Mouse (Mus musculus) lung, embryonic 14.5 days (tissue): ENCODE measurements around the gene Rapgef4. TPM values are rescaled to one million over a fixed set of nuclear protein-coding genes. Genes with fewer than 3 reads are reported as not detected.

Experiments
- ATAC-seq: fragments of 200-750 bp; cut with Nextera tagmentation; 2 replicates; pipeline ENCODE4 v1.8.0; 2017; ENCODE audit warnings: mild to moderate bottlenecking, moderate TSS enrichment, moderate library complexity; ENCODE audit not compliant: insufficient read depth
- DNase-seq: peaks from one replicate; pipeline ENCODE4 v3.0.0-alpha.2; 2015
- H3K27ac ChIP-seq: fragments of 300-500 bp; sonication (generic); 2 replicates; pipeline ENCODE4 v1.5.1; 2014; ENCODE audit warnings: low read depth, mild to moderate bottlenecking, moderate library complexity
- H3K27me3 ChIP-seq: fragments of 300-500 bp; sonication (generic); 2 replicates; pipeline ENCODE4 v1.6.1; 2014; ENCODE audit warnings: low read length, control low read depth; ENCODE audit not compliant: insufficient read depth
- H3K36me3 ChIP-seq: fragments of 300-500 bp; sonication (generic); 2 replicates; pipeline ENCODE4 v1.6.1; 2014; ENCODE audit warnings: control low read depth; ENCODE audit not compliant: insufficient read depth
- H3K4me1 ChIP-seq: fragments of 300-500 bp; sonication (generic); 2 replicates; pipeline ENCODE4 v1.6.1; 2014; ENCODE audit warnings: antibody characterized with exemption, control low read depth; ENCODE audit not compliant: insufficient read depth
- H3K4me2 ChIP-seq: fragments of 300-500 bp; sonication (generic); 2 replicates; pipeline ENCODE4 v1.6.1; 2014; ENCODE audit warnings: mild to moderate bottlenecking
- H3K4me3 ChIP-seq: fragments of 300-500 bp; sonication (generic); 2 replicates; pipeline ENCODE4 v1.5.1; 2014; ENCODE audit warnings: low read depth, low read length
- H3K9ac ChIP-seq: fragments of 300-500 bp; sonication (generic); 2 replicates; pipeline ENCODE4 v1.6.1; 2014
- H3K9me3 ChIP-seq: fragments of 300-500 bp; sonication (generic); 2 replicates; pipeline ENCODE4 v1.6.1; 2016; ENCODE audit warnings: low read depth, low read length, control low read depth
- CTCF ChIP-seq: IDR thresholded peaks from 2 replicates; pipeline ENCODE4 v1.5.1; 2016; ENCODE audit warnings: antibody characterized with exemption, low read depth
- WGBS: fragments of 180-500 bp; shearing (Covaris S2); extraction: QIAGEN DNeasy Blood & Tissue Kit; methylation state at CpG from one replicate; pipeline ENCODE4 v1.1.7; 2014; 5-methylcytosine and 5-hydroxymethylcytosine counted together
- polyA plus RNA-seq: library from polyadenylated mRNA; unstranded; fragments of >200 nt; fragmentation: Nextera tagmentation; extraction: Ambion mirVana; gene quantifications from 2 replicates; pipeline ENCODE4 v1.2.1, GENCODE M21; 2014

Gene Rapgef4
- polyA plus RNA-seq, 1 experiment from 2014 or later = 3.5 TPM

DNA sequence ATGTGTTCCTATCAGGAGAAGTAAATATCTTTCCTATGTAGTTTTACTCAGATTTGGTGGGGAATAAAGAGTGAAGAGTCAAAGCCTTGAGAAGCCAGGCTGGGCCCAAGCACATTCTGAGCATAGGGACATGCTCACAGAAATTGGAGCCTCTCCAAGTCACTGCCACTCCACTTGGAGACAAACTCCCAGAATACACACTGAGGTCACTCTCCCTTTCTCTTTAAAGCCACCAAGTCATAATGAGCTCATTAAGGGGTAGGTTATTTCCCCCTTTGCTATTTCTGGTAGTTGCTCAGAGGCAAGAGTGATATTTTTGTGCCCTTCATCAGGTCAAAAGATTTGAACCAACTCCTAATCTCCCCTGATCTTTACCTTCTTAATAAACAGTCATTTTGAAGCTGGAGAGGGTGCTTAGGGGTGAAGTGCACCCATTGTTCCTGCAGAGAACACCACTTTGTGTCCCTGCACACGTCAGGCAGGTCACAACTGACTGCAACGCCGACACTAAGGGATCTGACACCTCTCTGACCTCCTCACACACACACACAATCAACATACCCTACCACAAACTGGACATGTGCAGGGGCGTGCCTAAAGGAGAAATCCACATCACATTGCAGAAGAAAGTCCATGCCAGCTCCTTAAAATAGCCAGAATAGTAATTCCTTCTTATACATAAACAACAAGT lies 288.8 kb downstream of the Rapgef4 start:
- peak; percentile 74 for DNase-seq
- Histone ChIP-seq H3K27ac (peak overlapping the region; percentile 65; the same call in 1 of the 2 replicates), H3K36me3 (no peaks in the 10 kb centered on the region), H3K27me3 (no peaks in the 10 kb centered on the region), H3K4me3 (no peak overlapping the region), H3K4me2 (no peak overlapping the region), H3K9ac (no peak overlapping the region), H3K9me3 (no peaks in the 10 kb centered on the region), H3K4me1 (no peaks in the 10 kb centered on the region)
- no peak for TF ChIP-seq CTCF
- WGBS = 52% methylated on average over 4 of the region's 4 CpGs
- ATAC-seq = peak; percentile 54; the same call in 1 of the 2 replicates

DNA sequence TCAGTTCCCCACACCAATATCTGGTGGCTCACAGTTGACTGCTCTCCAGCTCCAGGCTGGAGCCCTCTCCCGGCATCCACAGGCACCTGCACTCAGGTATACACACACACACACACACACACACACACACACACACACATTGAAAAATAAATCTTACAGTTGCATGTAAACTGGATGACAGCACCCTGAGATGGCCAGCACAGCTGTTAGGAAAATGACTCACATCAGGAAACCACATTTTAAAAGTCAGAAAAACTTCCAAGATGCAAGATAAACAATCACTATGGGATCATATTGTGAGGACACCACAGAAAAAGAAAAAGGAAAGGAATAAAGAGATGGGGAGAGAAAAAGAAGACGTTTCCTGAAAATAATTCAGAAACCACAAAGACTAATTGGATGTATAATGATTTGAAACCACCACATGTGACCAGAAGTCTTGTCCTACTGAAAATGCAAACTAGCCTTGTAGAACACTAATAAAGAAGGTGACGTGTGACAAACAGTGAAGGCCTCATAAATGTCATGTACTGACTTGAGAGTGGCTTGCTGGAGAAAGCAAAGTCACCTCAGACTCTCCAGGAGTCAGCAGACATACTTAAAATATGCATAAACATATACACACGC lies 297.3 kb downstream of the Rapgef4 start:
- 66% methylated on average over 4 of the region's 4 CpGs for WGBS
- no peak overlapping the region for H3K27ac ChIP-seq
- no peak for DNase-seq

DNA sequence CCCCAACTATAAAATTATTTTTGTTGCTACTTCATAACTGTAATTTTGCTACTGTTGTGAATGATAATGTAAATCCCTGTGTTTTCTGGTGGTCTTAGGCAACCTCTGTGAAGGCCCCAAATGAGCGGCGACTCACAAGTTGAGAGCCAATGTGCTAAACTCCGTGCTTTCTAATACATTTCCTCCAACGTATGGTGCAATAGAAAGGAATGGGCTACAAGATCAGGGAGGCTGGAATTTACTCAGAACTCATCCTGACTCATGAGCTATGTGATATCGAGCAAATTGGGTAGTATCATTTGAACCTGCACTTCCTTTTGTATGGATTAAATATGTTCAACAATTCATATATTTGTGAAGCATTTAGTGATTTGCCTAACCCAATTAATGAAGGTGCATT lies 299.5 kb downstream of the Rapgef4 start:
- H3K9me3 ChIP-seq = no peaks in the 10 kb centered on the region
- H3K27me3 ChIP-seq = no peaks in the 10 kb centered on the region
- no peak overlapping the region for H3K9ac ChIP-seq
- 85% methylated on average over 5 of the region's 5 CpGs for WGBS
- TF ChIP-seq CTCF = no peak
- H3K4me2 ChIP-seq = no peak overlapping the region
- no peak for ATAC-seq
- H3K4me1 ChIP-seq = no peaks in the 10 kb centered on the region; the same call in 1 of the 2 replicates
- no peak overlapping the region for H3K4me3 ChIP-seq
- DNase-seq = no peak
- H3K36me3 ChIP-seq = no peaks in the 10 kb centered on the region
- no peak overlapping the region for H3K27ac ChIP-seq

More for the DNA sequence above, 297.3 kb downstream of the Rapgef4 start:
- Histone ChIP-seq H3K4me1 (no peaks in the 10 kb centered on the region; the same call in 1 of the 2 replicates), H3K9ac (no peak overlapping the region), H3K9me3 (no peaks in the 10 kb centered on the region), H3K36me3 (no peaks in the 10 kb centered on the region), H3K4me2 (no peak overlapping the region), H3K27me3 (no peaks in the 10 kb centered on the region), H3K4me3 (no peak overlapping the region)
- TF ChIP-seq CTCF = no peak
- no peak for ATAC-seq

DNA sequence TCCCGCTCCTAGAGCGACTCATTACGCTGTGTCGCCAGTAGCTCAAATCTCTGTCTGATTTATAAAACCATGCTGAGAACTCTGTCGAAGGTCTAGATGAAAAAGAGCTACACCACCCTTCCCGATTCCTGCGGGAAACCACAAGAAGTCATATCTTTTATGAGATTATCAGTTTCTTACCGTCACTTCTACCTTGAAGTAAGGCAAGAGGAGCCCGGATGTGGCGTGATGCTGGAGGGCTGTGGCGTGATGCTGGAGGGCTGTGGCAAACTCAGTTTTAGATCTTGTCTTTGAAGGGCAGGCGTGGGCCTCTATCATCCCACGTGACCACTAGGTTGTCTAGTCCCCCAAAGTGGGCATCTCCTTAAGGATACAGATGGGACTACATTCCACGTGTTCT lies 300.9 kb downstream of the Rapgef4 start:
- Histone ChIP-seq H3K9me3 (no peaks in the 10 kb centered on the region), H3K9ac (no peak overlapping the region), H3K4me2 (no peak overlapping the region), H3K4me3 (no peak overlapping the region), H3K27ac (no peak overlapping the region), H3K27me3 (no peaks in the 10 kb centered on the region), H3K4me1 (no peaks in the 10 kb centered on the region; the same call in 1 of the 2 replicates), H3K36me3 (no peaks in the 10 kb centered on the region)
- no peak for DNase-seq
- no peak for TF ChIP-seq CTCF
- 87% methylated on average over 14 of the region's 14 CpGs for WGBS
- no peak for ATAC-seq

DNA sequence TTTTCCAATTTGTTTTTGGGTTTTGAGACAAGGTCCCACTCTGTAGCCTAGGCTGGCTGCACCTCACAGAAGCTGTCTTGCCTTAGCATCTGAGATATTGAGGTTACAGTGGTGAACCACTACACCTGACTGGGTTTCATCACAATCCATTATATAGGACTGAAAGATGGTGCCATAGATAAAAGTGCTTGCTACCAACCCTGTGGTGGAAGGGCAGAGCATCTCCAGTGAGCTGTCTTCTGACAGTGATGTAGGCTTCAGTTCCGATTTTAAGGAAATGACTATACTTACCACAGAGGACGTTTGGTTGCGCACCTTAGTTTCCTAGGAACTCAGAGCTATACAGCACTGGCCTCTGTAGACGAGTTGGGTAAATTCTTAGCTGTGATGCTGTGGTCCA lies 301.7 kb downstream of the Rapgef4 start:
- H3K4me1 ChIP-seq = peaks cover 5% of the 10 kb centered on the region; the same call in 1 of the 2 replicates
- no peak overlapping the region for H3K4me3 ChIP-seq
- WGBS = 73% methylated on average over 4 of the region's 4 CpGs
- no peak overlapping the region for H3K9ac ChIP-seq
- no peaks in the 10 kb centered on the region for H3K36me3 ChIP-seq
- ATAC-seq (no peak), DNase-seq (no peak)
- H3K9me3 ChIP-seq = no peaks in the 10 kb centered on the region
- H3K27ac ChIP-seq = no peak overlapping the region
- no peaks in the 10 kb centered on the region for H3K27me3 ChIP-seq
- TF ChIP-seq CTCF = no peak
- H3K4me2 ChIP-seq = no peak overlapping the region

DNA sequence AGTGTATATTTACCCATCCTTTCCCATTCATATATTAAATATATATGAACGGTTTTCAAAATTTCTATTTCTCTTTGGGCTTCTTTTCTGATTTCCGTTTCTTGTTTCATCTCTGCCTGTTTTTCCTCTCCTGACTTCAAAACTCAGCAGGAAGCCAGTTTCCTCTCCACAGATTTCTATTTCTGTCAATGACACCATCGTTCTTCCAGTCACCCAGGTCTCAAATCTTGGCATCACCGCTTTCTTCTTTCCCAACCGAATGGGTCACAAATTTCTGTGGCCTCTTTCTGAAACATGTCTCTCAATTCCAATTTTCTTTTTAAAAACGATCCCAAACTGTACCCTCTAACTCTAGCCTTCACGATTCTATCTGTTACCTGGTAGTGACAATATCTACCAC lies 303.6 kb downstream of the Rapgef4 start:
- H3K27ac ChIP-seq = no peak overlapping the region
- WGBS = 66% methylated on average over 7 of the region's 7 CpGs
- TF ChIP-seq CTCF = no peak
- ATAC-seq (no peak), DNase-seq (no peak)
- no peaks in the 10 kb centered on the region for H3K9me3 ChIP-seq
- H3K27me3 ChIP-seq = no peaks in the 10 kb centered on the region
- no peak overlapping the region for H3K4me3 ChIP-seq
- H3K4me2 ChIP-seq = peak overlapping the region; percentile 67; the same call in 1 of the 2 replicates
- no peak overlapping the region for H3K9ac ChIP-seq
- peaks cover 11% of the 10 kb centered on the region; the same call in 1 of the 2 replicates for H3K4me1 ChIP-seq
- no peaks in the 10 kb centered on the region for H3K36me3 ChIP-seq

DNA sequence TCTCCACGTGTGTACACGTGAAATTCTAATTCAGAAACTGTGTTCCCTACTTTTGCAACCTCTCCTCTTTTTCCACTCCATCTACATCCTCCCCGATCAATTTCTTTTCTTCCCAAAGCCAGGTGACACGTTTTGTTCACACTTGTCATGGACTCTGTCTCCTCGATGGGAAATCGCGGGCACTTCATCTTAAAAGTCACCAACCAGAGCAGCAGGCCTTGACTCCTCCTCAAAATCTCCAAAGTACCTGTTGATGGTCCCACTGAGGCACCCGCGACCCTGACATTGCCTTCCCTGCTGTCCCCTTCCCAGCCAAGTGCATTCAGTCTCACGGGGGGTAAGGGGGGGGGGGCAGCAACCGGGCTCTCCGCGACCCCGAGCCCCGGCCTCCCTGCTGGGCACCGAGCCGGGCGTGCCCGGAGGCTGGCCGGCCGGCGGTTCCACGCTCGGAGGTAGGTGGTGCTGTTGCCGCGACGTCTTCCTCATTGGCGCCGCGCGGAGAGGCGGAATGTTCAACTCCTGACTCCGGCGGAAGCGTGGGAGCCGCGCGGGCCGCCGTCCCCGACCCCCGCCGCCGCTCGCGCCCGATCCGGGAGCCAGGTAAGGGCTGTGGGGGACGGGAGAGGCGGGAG lies 304.3 kb downstream of the Rapgef4 start, which contains the start of gene Map3k20:
Gene Map3k20, plus strand, starts transcription at position 382 of the 632 bp plus-strand sequence.
- WGBS = 1% methylated on average over 50 of the region's 50 CpGs
- Histone ChIP-seq H3K27ac (peak within 1 kb of the TSS; percentile 86), H3K4me3 (peak within 1 kb of the TSS; percentile 90), H3K9me3 (no peaks in the 10 kb centered on the region), H3K36me3 (no peaks in the 10 kb centered on the region), H3K27me3 (no peaks in the 10 kb centered on the region), H3K9ac (peak within 1 kb of the TSS; percentile 97), H3K4me2 (peak within 1 kb of the TSS; percentile 67), H3K4me1 (peaks cover 11% of the 10 kb centered on the region; the same call in 1 of the 2 replicates)
- peak; percentile 45 for TF ChIP-seq CTCF
- ATAC-seq (peak; percentile 84), DNase-seq (peak; percentile 88)
